In the genomic region with DNA sequence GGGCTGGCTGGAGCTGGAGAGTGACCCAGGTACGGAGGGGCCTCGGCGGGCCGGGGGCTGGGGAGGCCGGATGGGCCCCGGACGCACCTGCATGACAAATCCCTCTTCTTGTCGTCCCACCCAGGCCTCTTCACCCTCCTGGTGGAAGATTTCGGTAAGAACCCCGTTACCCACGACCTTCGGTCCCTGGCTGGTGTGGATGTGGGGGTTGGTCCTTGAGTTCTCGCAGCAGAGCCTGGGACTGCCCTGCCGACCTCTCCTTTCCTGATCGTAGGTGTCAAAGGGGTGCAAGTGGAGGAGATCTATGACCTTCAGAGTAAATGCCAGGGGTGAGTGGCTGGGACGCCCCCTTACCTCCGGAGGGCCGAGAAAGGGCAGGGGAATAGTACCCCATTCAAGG, we compare ENCODE assay signal across 8 mouse cellular contexts. TPM values are rescaled to one million over a fixed set of nuclear protein-coding genes. Genes with fewer than 3 reads are reported as not detected.
DNase-seq lines count a peak whose midpoint lies in the region; ATAC-seq and TF ChIP-seq lines count a peak whose summit lies in the region.
"Had no signal": no experiment of that assay in that cellular context is flagged by ENCODE, and none has a peak within 500 bp of the region (broad histone marks: within the 10 kb centered on the region; RNA-seq: fewer than 3 reads in every experiment).

No protein-coding gene starts in this region.

- H3K4me3 ChIP-seq in neural tube, embryonic 11.5 days (ENCODE audit: low read depth, low read length): peak overlapping the region; percentile 92
- peak overlapping the region; percentile 87 for H3K4me3 ChIP-seq in forebrain, embryonic 10.5 days
- H3K4me3 ChIP-seq in limb, embryonic 14.5 days (replicated peaks; ENCODE audit: low read length): peak overlapping the region; percentile 97
- peak overlapping the region; percentile 100 for H3K4me3 ChIP-seq in stomach, embryonic 15.5 days (replicated peaks)

- H3K36me3 ChIP-seq in neural tube, embryonic 11.5 days (ENCODE audit: control insufficient read depth, insufficient read depth, low read length): peaks cover 19% of the 10 kb centered on the region
- H3K36me3 ChIP-seq in forebrain, embryonic 10.5 days (replicated peaks): peaks cover 44% of the 10 kb centered on the region
- H3K36me3 ChIP-seq in limb, embryonic 14.5 days (ENCODE audit: control insufficient read depth, insufficient read depth, low read length): peaks cover 39% of the 10 kb centered on the region
- H3K36me3 ChIP-seq in stomach, embryonic 15.5 days: peaks cover 39% of the 10 kb centered on the region

- TF ChIP-seq POLR2A in limb, embryonic 14.5 days (IDR thresholded peaks at IDR 0.05; ENCODE audit: borderline replicate concordance, extremely low read depth, insufficient read depth, insufficient read length): no peak

- WGBS in neural tube, embryonic 11.5 days: 2% methylated on average over 18 of the region's 18 CpGs
- 3% methylated on average over 18 of the region's 18 CpGs for WGBS in forebrain, embryonic 10.5 days
- 1% methylated on average over 18 of the region's 18 CpGs for WGBS in limb, embryonic 14.5 days
- WGBS in stomach, embryonic 15.5 days: under 1% methylated on average over 18 of the region's 18 CpGs

- H3K9ac ChIP-seq in neural tube, embryonic 11.5 days (ENCODE audit: low read length): peak overlapping the region; percentile 97
- peak overlapping the region; percentile 99 for H3K9ac ChIP-seq in limb, embryonic 14.5 days (ENCODE audit: low read depth, low read length, severe bottlenecking)
- H3K9ac ChIP-seq in stomach, embryonic 15.5 days: peak overlapping the region; percentile 99

- H3K4me2 ChIP-seq in neural tube, embryonic 11.5 days (ENCODE audit: low read depth): peak overlapping the region; percentile 84
- peak overlapping the region; percentile 76 for H3K4me2 ChIP-seq in limb, embryonic 14.5 days (replicated peaks; ENCODE audit: low read depth, low read length, severe bottlenecking)
- H3K4me2 ChIP-seq in stomach, embryonic 15.5 days: peak overlapping the region; percentile 78

- H3K4me1 ChIP-seq in neural tube, embryonic 11.5 days (ENCODE audit: control insufficient read depth, insufficient read depth, low read length): peaks cover 9% of the 10 kb centered on the region; the same call in 1 of the 2 replicates
- H3K4me1 ChIP-seq in forebrain, embryonic 10.5 days: peaks cover 25% of the 10 kb centered on the region
- peaks cover 5% of the 10 kb centered on the region for H3K4me1 ChIP-seq in limb, embryonic 14.5 days (ENCODE audit: control insufficient read depth, insufficient read depth, low read length)
- H3K4me1 ChIP-seq in stomach, embryonic 15.5 days: peaks cover 10% of the 10 kb centered on the region

- peak overlapping the region; percentile 88; the same call in 1 of the 2 replicates for H3K27ac ChIP-seq in neural tube, embryonic 11.5 days (ENCODE audit: low read depth, low read length)
- peak overlapping the region; percentile 96 for H3K27ac ChIP-seq in forebrain, embryonic 10.5 days
- peak overlapping the region; percentile 93 for H3K27ac ChIP-seq in limb, embryonic 14.5 days (replicated peaks; ENCODE audit: low read depth, low read length)
- H3K27ac ChIP-seq in stomach, embryonic 15.5 days: peak overlapping the region; percentile 77

- DNase-seq in neural tube, embryonic 11.5 days (ENCODE audit: low spot score): no peak
- no peak for DNase-seq in neural tube, embryonic 10.5 days (ENCODE audit: extremely low spot score, low spot score)
- DNase-seq in forebrain, embryonic 10.5 days (ENCODE audit: extremely low spot score, low spot score): no peak
- DNase-seq in limb, embryonic 14.5 days (ENCODE audit: low spot score): no peak
- no peak for DNase-seq in layer of hippocampus, adult 9-10 months (ENCODE audit: low spot score)
- no peak for DNase-seq in gastrocnemius, postnatal 4 days (ENCODE audit: low spot score in 2 of 2)

- peak; percentile 68 for ATAC-seq in neural tube, embryonic 11.5 days (ENCODE audit: insufficient read depth, low FRiP score, low TSS enrichment)
- ATAC-seq in limb, embryonic 14.5 days (ENCODE audit: low FRiP score, low read depth): peak; percentile 31; the same call in 1 of the 2 replicates
- ATAC-seq in stomach, embryonic 15.5 days (ENCODE audit: insufficient read depth, low FRiP score, low read depth): no peak; the same call in 1 of the 2 replicates

- no peaks in the 10 kb centered on the region for H3K9me3 ChIP-seq in neural tube, embryonic 11.5 days (ENCODE audit: control insufficient read depth, low read length)
- H3K9me3 ChIP-seq in forebrain, embryonic 10.5 days: no peaks in the 10 kb centered on the region
- H3K9me3 ChIP-seq in limb, embryonic 14.5 days (ENCODE audit: control insufficient read depth, low read length): no peaks in the 10 kb centered on the region
- H3K9me3 ChIP-seq in stomach, embryonic 15.5 days: no peaks in the 10 kb centered on the region

- no peaks in the 10 kb centered on the region for H3K27me3 ChIP-seq in neural tube, embryonic 11.5 days (ENCODE audit: control insufficient read depth, insufficient read depth, low read length)
- H3K27me3 ChIP-seq in forebrain, embryonic 10.5 days (ENCODE audit: poor library complexity, severe bottlenecking): no peaks in the 10 kb centered on the region
- no peaks in the 10 kb centered on the region for H3K27me3 ChIP-seq in limb, embryonic 14.5 days (ENCODE audit: control insufficient read depth, insufficient read depth, low read length)
- H3K27me3 ChIP-seq in stomach, embryonic 15.5 days (replicated peaks): no peaks in the 10 kb centered on the region

RNA-seq across cellular contexts. Expression of a gene that starts 0.4 kb away (rescaled TPM):
- 113 and 125 TPM in 2 replicates for polyA plus RNA-seq in neural tube, embryonic 11.5 days (2014; fragmentation: Nextera tagmentation; extraction: Ambion mirVana)
- polyA plus RNA-seq in forebrain, embryonic 10.5 days (2016; fragmentation: Nextera tagmentation; extraction: Ambion mirVana): 146 and 151 TPM in 2 replicates
- polyA plus RNA-seq in limb, embryonic 14.5 days (2012; rRNA removed): 90.1 and 108 TPM in 2 replicates
- polyA plus RNA-seq in limb, embryonic 14.5 days (2014; fragmentation: Nextera tagmentation; extraction: Ambion mirVana): 71.7 and 76.4 TPM in 2 replicates
- 59.7 and 67.7 TPM in 2 replicates for polyA plus RNA-seq in stomach, embryonic 15.5 days (2015; fragmentation: Nextera tagmentation; extraction: Ambion mirVana)
- 10 to 100 TPM; 49.3 to 53.2 TPM for total RNA-seq in gastrocnemius, postnatal 4 days (2021)

RNA-seq across cellular contexts. Expression of a gene that starts 0.5 kb away (rescaled TPM):
- polyA plus RNA-seq in neural tube, embryonic 11.5 days (2014; fragmentation: Nextera tagmentation; extraction: Ambion mirVana): 12.7 and 13.1 TPM in 2 replicates
- 14.0 and 16.4 TPM in 2 replicates for polyA plus RNA-seq in forebrain, embryonic 10.5 days (2016; fragmentation: Nextera tagmentation; extraction: Ambion mirVana)
- 9.5 and 10.5 TPM in 2 replicates for polyA plus RNA-seq in limb, embryonic 14.5 days (2012; rRNA removed)
- 11.8 and 12.3 TPM in 2 replicates for polyA plus RNA-seq in limb, embryonic 14.5 days (2014; fragmentation: Nextera tagmentation; extraction: Ambion mirVana)
- polyA plus RNA-seq in stomach, embryonic 15.5 days (2015; fragmentation: Nextera tagmentation; extraction: Ambion mirVana): 11.2 and 11.8 TPM in 2 replicates
- total RNA-seq in gastrocnemius, postnatal 4 days (2021): 1 to 10 TPM; 7.3 to 9.4 TPM

RNA-seq across cellular contexts. Expression of a gene that starts 34.0 kb away (rescaled TPM):
- 0.21 and 0.50 TPM in 2 replicates for polyA plus RNA-seq in neural tube, embryonic 11.5 days (2014; fragmentation: Nextera tagmentation; extraction: Ambion mirVana)
- polyA plus RNA-seq in forebrain, embryonic 10.5 days (2016; fragmentation: Nextera tagmentation; extraction: Ambion mirVana): 0.61 and 0.66 TPM in 2 replicates
- polyA plus RNA-seq in limb, embryonic 14.5 days (2012; rRNA removed): 3.7 and 4.0 TPM in 2 replicates
- polyA plus RNA-seq in limb, embryonic 14.5 days (2014; fragmentation: Nextera tagmentation; extraction: Ambion mirVana): 0.25 and 0.29 TPM in 2 replicates
- polyA plus RNA-seq in stomach, embryonic 15.5 days (2015; fragmentation: Nextera tagmentation; extraction: Ambion mirVana): 0.73 and 1.0 TPM in 2 replicates
- total RNA-seq in gastrocnemius, postnatal 4 days (2021): 10 to 100 TPM; 11.5 to 11.6 TPM
- total RNA-seq: common myeloid progenitor, adult 5-6 weeks had no signal

RNA-seq across cellular contexts. Expression of a gene that starts 34.9 kb away (rescaled TPM):
- polyA plus RNA-seq in neural tube, embryonic 11.5 days (2014; fragmentation: Nextera tagmentation; extraction: Ambion mirVana): 322 and 326 TPM in 2 replicates
- 401 and 402 TPM in 2 replicates for polyA plus RNA-seq in forebrain, embryonic 10.5 days (2016; fragmentation: Nextera tagmentation; extraction: Ambion mirVana)
- polyA plus RNA-seq in limb, embryonic 14.5 days (2012; rRNA removed): 514 and 640 TPM in 2 replicates
- polyA plus RNA-seq in limb, embryonic 14.5 days (2014; fragmentation: Nextera tagmentation; extraction: Ambion mirVana): 339 and 378 TPM in 2 replicates
- polyA plus RNA-seq in stomach, embryonic 15.5 days (2015; fragmentation: Nextera tagmentation; extraction: Ambion mirVana): 319 and 363 TPM in 2 replicates
- 100 to 1,000 TPM; 258 to 277 TPM for total RNA-seq in gastrocnemius, postnatal 4 days (2021)

RNA-seq across cellular contexts. Expression of a gene that starts 43.5 kb away (rescaled TPM):
- 63.0 and 83.2 TPM in 2 replicates for polyA plus RNA-seq in neural tube, embryonic 11.5 days (2014; fragmentation: Nextera tagmentation; extraction: Ambion mirVana)
- polyA plus RNA-seq in forebrain, embryonic 10.5 days (2016; fragmentation: Nextera tagmentation; extraction: Ambion mirVana): 0.67 and 0.84 TPM in 2 replicates
- 301 and 458 TPM in 2 replicates for polyA plus RNA-seq in limb, embryonic 14.5 days (2012; rRNA removed)
- 374 and 483 TPM in 2 replicates for polyA plus RNA-seq in limb, embryonic 14.5 days (2014; fragmentation: Nextera tagmentation; extraction: Ambion mirVana)
- polyA plus RNA-seq in stomach, embryonic 15.5 days (2015; fragmentation: Nextera tagmentation; extraction: Ambion mirVana): 7.1 and 9.8 TPM in 2 replicates
- 100 to 1,000 TPM; 337 to 379 TPM for total RNA-seq in gastrocnemius, postnatal 4 days (2021)
- total RNA-seq: common myeloid progenitor, adult 5-6 weeks had no signal
